Mouse (Mus musculus) limb, embryonic 10.5 days (tissue): ENCODE data around the gene Ccdc22. TPM values are rescaled to one million over a fixed set of nuclear protein-coding genes. Genes with fewer than 3 reads are reported as not detected.

Experiments used
- DNase-seq: peaks from one replicate; pipeline ENCODE4 v3.0.0-alpha.2; 2017; ENCODE audit warnings: low spot score
- H3K27ac ChIP-seq: fragments of 300-500 bp; sonication (generic); 2 replicates; pipeline ENCODE4 v1.5.1; 2016; ENCODE audit warnings: mild to moderate bottlenecking
- H3K27me3 ChIP-seq: fragments of 300-500 bp; sonication (generic); 2 replicates; pipeline ENCODE4 v1.6.1; 2016; ENCODE audit warnings: low read depth, mild to moderate bottlenecking; ENCODE audit not compliant: poor library complexity, severe bottlenecking
- H3K36me3 ChIP-seq: fragments of 300-500 bp; sonication (generic); 2 replicates; pipeline ENCODE4 v1.6.1; 2016; ENCODE audit warnings: mild to moderate bottlenecking, moderate library complexity
- H3K4me1 ChIP-seq: fragments of 300-500 bp; sonication (generic); 2 replicates; pipeline ENCODE4 v1.6.1; 2016
- H3K4me3 ChIP-seq: fragments of 300-500 bp; sonication (generic); 2 replicates; pipeline ENCODE4 v1.5.1; 2016; ENCODE audit warnings: mild to moderate bottlenecking, moderate library complexity
- H3K9me3 ChIP-seq: fragments of 300-500 bp; sonication (generic); replicated peaks from 2 replicates; pipeline ENCODE4 v1.6.1; 2016; ENCODE audit warnings: mild to moderate bottlenecking
- WGBS: fragments of 180-500 bp; shearing (Covaris S2); methylation state at CpG from one replicate; pipeline ENCODE4 v1.1.7; 2016; 5-methylcytosine and 5-hydroxymethylcytosine counted together
- polyA plus RNA-seq: library from polyadenylated mRNA; unstranded; fragments of >200 nt; fragmentation: Nextera tagmentation; extraction: Ambion mirVana; gene quantifications from 2 replicates; pipeline ENCODE4 v1.2.1, GENCODE M21; 2016

Gene Ccdc22
- polyA plus RNA-seq, 1 experiment from 2014 or later, result 36.5 TPM

DNA sequence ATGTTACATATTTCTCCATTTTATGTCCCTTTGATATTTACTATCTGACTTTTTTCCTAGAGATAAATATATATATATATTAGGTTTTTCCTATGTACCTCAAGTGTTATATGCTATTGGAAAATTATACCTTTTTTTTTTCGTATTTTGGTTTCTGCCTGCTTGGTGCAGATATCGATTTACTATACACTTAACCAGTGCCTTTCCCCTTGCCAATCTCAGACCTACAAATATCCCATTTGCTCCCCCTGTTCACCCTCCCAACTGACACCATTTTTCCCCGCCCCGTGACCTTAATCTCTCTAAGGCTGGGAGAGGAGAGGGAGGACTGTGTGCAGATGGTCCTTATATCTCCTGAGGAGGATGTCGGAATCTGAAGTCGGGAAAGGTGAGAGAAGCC is 1.5 kb upstream of the Ccdc22 start, which contains the start of gene Cacna1f:
Cacna1f (plus strand) TSS at position 301 of the 400 bp plus-strand sequence.
- H3K36me3 ChIP-seq, result 0 out of 2 replicates have a peak, but pooled peaks cover 2% of the 10 kb centered on the region
- no peak for DNase-seq
- H3K27me3 ChIP-seq, result peaks cover 20% of the 10 kb centered on the region
- H3K9me3 ChIP-seq, result no peaks in the 10 kb centered on the region
- WGBS, result 75% methylated on average over 6 of the region's 6 CpGs
- H3K4me3 ChIP-seq, result no peak within 1 kb of the TSS
- no peak within 1 kb of the TSS for H3K27ac ChIP-seq
- peaks cover 8% of the 10 kb centered on the region; the same call in 1 of the 2 replicates for H3K4me1 ChIP-seq

DNA sequence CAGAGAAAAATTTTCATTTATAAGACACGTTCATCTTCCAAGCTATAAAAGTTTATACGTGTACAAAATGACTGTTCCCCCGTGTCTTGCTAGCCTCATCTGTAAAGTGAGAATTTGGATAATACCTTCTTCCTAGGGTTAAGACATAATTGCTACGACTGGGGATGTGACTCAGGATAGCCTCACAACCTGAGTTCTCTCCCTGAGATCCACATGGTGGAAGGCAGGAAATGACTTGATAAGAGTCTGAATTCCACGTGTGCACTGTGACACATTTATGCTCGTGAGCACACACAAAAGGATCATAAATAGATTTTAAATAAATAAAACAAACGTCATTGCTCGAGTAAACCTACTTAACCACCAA is 241 bp upstream of the Ccdc22 start:
- H3K9me3 ChIP-seq, result no peaks in the 10 kb centered on the region
- H3K4me1 ChIP-seq, result peaks cover 8% of the 10 kb centered on the region; the same call in 1 of the 2 replicates
- peak overlapping the region; percentile 54; the same call in 1 of the 2 replicates for H3K4me3 ChIP-seq
- DNase-seq, result no peak
- H3K36me3 ChIP-seq, result 0 out of 2 replicates have a peak, but pooled peaks cover 2% of the 10 kb centered on the region
- 48% methylated on average over 8 of the region's 8 CpGs for WGBS
- H3K27ac ChIP-seq, result no peak overlapping the region
- peaks cover 8% of the 10 kb centered on the region; the same call in 1 of the 2 replicates for H3K27me3 ChIP-seq

DNA sequence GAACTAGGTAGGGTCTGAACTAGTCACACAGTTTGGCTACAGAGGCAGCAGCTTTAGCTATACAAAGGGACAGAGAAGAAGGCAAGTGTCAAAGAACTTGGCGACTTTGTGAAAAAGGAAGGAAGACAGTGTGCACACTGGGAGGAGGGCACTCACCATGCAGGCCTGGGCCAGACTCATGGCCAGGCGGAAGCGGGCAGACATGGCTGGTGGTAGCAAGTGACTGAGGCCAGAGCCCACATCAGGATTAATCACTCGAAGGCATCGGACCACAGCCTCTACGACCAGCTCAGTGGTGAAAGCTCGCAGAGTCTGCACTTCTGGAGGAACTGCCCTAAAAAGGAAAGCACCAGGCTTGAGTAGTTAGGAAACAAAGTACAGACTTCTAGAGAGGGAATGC is 1.3 kb downstream of the Ccdc22 start:
- Histone ChIP-seq H3K4me3 (peak overlapping the region; percentile 54; the same call in 1 of the 2 replicates), H3K27me3 (no peaks in the 10 kb centered on the region), H3K27ac (no peak overlapping the region), H3K36me3 (peaks cover 16% of the 10 kb centered on the region), H3K4me1 (peaks cover 6% of the 10 kb centered on the region; the same call in 1 of the 2 replicates), H3K9me3 (no peaks in the 10 kb centered on the region)
- whole genome bisulfite sequencing, result 88% methylated on average over 7 of the region's 7 CpGs
- DNase-seq, result no peak

DNA sequence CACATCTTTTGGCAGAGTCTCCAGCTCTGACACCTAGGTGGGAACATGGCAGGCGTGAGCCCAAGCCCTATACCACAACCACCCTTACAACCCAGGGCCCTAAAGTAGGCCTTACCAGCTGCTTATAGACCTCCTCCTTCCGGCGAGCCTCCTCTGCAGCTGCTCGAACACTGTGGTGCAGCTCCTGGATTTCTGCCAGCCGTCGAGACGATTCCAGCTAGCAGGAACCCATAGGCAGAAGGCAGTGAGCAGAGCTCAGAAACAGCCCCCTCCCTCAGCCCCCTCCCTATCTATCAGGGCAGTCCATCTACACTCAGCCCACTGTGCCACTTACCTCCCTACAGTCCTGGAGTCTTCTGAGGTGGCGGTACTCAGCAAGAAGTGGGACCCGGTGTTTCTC is 9.9 kb downstream of the Ccdc22 start:
- Histone ChIP-seq H3K9me3 (no peaks in the 10 kb centered on the region), H3K4me1 (no peaks in the 10 kb centered on the region), H3K27me3 (no peaks in the 10 kb centered on the region), H3K4me3 (no peak overlapping the region), H3K36me3 (peaks cover 81% of the 10 kb centered on the region), H3K27ac (no peak overlapping the region)
- 91% methylated on average over 9 of the region's 9 CpGs for WGBS
- DNase-seq, result no peak

DNA sequence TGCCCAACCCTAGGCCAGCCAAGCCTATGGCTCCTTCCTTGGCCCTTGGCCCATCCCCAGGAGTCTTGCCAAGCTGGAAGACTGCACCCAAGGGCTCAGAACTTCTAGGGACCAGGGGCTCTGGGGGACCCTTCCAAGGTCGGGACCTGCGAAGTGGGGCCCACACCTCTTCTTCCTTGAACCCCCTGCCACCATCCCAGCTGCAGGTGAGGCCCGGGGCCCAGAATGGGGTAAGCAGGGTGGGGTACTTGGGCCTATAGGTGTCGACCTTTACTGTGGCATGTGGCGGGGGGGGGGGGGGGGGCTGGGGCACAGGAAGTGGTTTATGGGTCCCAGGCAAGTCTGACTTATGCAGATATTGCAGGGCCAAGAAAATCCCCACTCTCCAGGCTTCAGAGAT is 19.0 kb downstream of the Ccdc22 start:
- no peak for DNase-seq
- no peak overlapping the region for H3K4me3 ChIP-seq
- no peaks in the 10 kb centered on the region for H3K4me1 ChIP-seq
- no peaks in the 10 kb centered on the region for H3K9me3 ChIP-seq
- no peak overlapping the region for H3K27ac ChIP-seq
- WGBS, result 96% methylated on average over 3 of the region's 5 CpGs
- no peaks in the 10 kb centered on the region for H3K27me3 ChIP-seq
- H3K36me3 ChIP-seq, result peaks cover 29% of the 10 kb centered on the region

DNA sequence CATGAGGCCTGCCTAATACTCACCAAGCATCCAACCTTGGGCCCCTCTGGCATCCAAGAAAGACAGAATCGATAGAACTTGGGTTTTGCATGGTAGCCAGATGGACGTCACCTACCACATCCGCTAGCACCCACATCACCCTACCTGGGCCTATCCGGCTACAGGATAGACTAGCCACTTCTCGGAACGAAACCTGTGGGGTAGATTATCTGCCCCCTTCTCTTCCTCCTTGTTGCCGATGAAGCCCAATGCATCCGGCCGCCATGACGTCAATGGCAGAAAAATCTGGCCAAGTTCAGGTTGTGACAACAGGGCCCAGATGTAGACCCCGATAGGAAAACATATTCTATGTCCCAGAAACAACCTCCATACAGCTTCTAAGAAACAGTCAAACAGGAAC is 21.4 kb downstream of the Ccdc22 start:
- Histone ChIP-seq H3K36me3 (peaks cover 12% of the 10 kb centered on the region; the same call in 1 of the 2 replicates), H3K4me1 (no peaks in the 10 kb centered on the region), H3K4me3 (no peak overlapping the region), H3K27me3 (no peaks in the 10 kb centered on the region), H3K9me3 (no peaks in the 10 kb centered on the region), H3K27ac (no peak overlapping the region)
- WGBS, result 98% methylated on average over 11 of the region's 11 CpGs
- DNase-seq, result no peak

DNA sequence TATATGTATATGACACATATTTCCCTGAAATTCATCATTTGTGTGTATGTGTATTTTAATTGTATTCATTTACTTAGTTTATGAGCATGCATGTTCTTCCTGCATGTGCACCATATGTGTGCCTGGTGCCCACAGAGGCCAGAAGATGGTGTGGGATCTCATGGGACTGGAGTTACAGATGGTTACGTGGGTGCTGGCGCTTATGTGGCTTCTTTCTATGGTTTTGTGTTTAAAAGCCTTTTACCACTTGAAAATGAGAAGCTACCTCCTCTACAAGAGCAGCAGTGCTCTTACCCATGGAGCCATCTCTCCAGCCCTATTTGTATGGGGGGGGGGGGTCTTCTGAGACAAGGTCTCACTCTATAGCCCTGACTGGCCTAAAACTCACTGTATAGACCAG is 24.2 kb downstream of the Ccdc22 start:
- no peak overlapping the region for H3K4me3 ChIP-seq
- WGBS, result 100% methylated on average over 2 of the region's 2 CpGs
- H3K27me3 ChIP-seq, result no peaks in the 10 kb centered on the region
- DNase-seq, result no peak
- no peaks in the 10 kb centered on the region for H3K4me1 ChIP-seq
- H3K9me3 ChIP-seq, result no peaks in the 10 kb centered on the region
- H3K27ac ChIP-seq, result no peak overlapping the region
- no peaks in the 10 kb centered on the region for H3K36me3 ChIP-seq

DNA sequence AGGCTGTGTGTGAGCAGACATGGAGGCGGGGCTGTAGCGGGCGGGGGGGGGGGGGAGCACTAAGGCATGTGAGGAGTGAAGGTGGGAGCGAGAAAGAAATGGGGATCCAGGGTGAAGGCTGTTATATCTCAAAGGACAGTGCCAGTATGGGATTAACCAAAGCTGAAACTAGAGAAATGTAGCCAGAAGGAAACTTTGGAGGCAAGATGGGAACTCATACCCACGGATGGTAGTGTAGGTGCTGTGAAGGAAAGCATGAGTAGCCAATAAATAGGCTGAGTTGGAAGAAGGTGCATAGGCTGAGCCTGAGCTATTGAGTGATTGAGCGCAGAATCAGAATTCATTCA is 30.5 kb downstream of the Ccdc22 start:
- H3K27ac ChIP-seq, result peak overlapping the region; percentile 94; the same call in 1 of the 2 replicates
- H3K27me3 ChIP-seq, result no peaks in the 10 kb centered on the region
- no peaks in the 10 kb centered on the region for H3K9me3 ChIP-seq
- WGBS, result 13% methylated on average over 5 of the region's 6 CpGs
- H3K4me1 ChIP-seq, result peaks cover 17% of the 10 kb centered on the region
- H3K36me3 ChIP-seq, result no peaks in the 10 kb centered on the region
- DNase-seq, result no peak
- H3K4me3 ChIP-seq, result peak overlapping the region; percentile 64

DNA sequence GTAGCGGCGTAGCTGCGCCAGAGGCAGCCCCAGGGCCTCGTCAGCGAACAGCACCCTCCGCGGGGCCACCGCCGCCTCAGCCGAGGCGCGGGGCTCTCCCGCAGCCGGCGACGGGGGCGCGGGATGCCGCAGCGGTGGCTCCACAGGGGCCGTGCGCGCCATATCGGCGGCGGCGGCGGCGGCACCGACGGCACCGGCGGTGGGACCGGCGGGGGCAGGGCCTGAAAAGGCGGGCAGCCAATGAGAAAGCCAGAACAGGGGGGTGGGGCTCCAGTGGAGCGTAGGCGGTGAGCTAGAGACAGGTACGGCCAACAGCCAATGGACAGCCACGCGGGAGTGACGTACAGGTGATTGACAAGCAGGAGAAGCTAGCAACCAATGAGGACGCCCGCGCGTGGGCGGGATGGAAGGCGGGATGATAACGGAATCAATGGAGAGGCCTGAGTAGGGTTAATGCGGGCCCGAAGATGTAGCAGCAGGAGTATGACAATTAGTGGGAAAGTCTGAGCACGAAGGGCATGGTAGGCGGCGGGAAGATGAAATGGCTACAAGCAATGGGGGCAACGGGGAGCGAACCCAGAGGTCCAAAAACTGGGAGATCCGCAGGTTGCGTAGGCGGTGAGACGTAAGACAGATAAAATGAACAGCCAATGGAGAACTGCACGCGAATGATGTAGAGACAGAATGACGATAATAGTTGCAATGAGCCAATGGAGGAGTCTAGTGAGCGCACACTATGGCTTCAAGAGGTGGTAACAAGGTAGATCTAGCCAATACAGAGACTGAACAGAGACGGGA is 31.0 kb downstream of the Ccdc22 start, which contains the start of gene Ppp1r3f:
Ppp1r3f (minus strand) TSS at position 197 of the 798 bp plus-strand sequence.
- peak; percentile 86 for DNase-seq
- Histone ChIP-seq H3K4me1 (peaks cover 17% of the 10 kb centered on the region), H3K9me3 (no peaks in the 10 kb centered on the region), H3K27ac (peak within 1 kb of the TSS; percentile 94), H3K36me3 (no peaks in the 10 kb centered on the region), H3K4me3 (peak within 1 kb of the TSS; percentile 64), H3K27me3 (no peaks in the 10 kb centered on the region)
- 19% methylated on average over 65 of the region's 65 CpGs for WGBS

DNA sequence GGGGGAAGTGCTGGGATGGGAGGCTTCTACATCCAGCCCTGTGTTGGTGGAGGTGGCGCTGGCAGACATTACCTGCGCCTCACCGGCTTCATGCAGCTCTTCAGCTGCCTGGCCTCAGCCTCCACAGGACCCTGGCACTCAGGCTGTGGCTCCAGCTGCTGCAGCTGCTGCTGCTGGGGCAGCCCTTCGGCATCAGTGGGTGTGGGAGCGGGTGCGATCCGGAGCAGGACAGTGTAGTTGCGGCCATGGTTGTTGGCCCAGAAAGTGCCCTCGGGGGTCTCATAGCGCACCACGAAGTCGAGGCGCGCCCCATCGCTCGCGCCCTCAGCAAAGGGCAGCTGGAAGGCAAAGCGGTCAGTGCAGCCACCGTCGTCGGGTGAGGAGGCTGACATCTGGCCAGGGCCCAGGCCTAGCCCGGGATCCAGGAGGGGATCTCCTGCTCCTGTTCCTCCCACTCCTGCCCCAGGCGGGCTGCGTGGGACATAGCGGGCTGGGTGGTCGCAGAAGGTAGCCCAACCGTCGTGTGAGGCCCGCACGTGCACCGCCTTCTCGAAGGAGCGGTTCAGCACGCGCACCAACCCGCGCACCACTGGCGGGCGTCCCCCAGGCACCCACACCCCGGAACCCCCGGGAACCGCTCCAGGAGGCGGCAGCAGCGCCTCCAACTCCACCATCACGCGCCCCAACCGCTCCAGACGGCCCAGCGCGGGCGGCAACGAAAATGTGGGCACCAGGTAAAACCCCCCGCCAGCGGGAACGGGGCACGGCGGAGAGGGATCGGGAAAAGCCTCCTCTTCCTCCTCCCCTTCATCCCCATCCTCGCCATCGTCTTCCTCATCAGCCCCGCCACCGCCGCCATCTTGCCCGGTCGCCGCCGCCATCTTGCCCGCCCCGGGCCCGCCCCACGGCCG is 31.9 kb downstream of the Ccdc22 start, which contains the start of gene Foxp3:
Foxp3 (plus strand) TSS at position 469 of the 911 bp plus-strand sequence.
- Histone ChIP-seq H3K9me3 (no peaks in the 10 kb centered on the region), H3K4me3 (peak within 1 kb of the TSS; percentile 64), H3K4me1 (peaks cover 17% of the 10 kb centered on the region), H3K27ac (peak within 1 kb of the TSS; percentile 94), H3K36me3 (no peaks in the 10 kb centered on the region), H3K27me3 (no peaks in the 10 kb centered on the region)
- WGBS, result 31% methylated on average over 65 of the region's 72 CpGs
- peak; percentile 70 for DNase-seq

DNA sequence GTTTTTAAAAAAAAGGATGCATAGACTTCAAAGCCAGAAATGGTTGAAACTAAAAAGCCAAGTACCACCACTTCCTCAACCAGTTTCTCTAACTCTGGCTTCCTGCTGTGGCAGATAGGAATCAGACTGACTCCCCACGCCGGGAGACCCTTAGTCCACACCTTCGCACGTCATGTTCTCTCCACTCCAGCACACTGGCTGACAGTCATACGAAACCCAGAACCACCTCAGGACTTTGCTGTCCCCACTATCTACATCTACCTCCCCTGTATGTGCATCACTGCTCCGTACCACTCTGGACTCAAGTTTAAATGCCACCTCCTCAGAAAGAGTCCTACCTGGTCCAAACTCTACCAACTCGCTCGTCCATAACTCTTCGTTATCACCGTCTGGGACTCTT is 32.9 kb downstream of the Ccdc22 start:
- H3K27me3 ChIP-seq, result no peaks in the 10 kb centered on the region
- no peaks in the 10 kb centered on the region for H3K36me3 ChIP-seq
- no peak for DNase-seq
- H3K4me1 ChIP-seq, result peaks cover 17% of the 10 kb centered on the region
- H3K27ac ChIP-seq, result no peak overlapping the region
- H3K4me3 ChIP-seq, result no peak overlapping the region; the same call in 1 of the 2 replicates
- WGBS, result 84% methylated on average over 10 of the region's 10 CpGs
- no peaks in the 10 kb centered on the region for H3K9me3 ChIP-seq

DNA sequence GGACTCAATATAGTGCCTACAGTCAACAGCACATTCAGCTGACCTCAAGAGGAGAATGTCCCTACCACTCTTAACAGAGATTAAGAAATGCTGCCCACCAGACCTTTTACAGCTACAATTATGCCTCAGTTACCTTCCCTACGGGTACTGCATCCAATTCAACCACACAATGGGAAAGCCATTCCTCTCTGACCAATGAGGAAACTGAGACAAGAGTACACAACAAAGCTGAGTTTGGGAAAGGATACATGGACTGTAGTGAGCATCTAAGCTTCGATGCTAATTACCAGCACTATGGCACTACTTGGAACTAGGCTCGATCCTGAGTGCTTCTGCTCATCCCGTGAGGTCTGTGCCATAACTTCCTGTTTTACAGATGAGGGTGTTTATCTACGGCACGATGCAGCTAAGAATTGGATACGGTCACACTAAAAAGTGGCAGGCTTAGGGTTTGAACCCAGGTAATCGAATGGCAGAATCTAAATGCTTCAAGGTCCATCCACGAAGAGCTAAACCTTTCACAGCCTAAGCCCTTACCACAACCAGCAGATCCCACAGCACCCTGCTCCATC is 33.7 kb downstream of the Ccdc22 start:
- peaks cover 17% of the 10 kb centered on the region for H3K4me1 ChIP-seq
- no peak for DNase-seq
- WGBS, result 94% methylated on average over 9 of the region's 9 CpGs
- no peaks in the 10 kb centered on the region for H3K9me3 ChIP-seq
- H3K4me3 ChIP-seq, result no peak overlapping the region
- H3K27ac ChIP-seq, result no peak overlapping the region
- H3K36me3 ChIP-seq, result no peaks in the 10 kb centered on the region
- H3K27me3 ChIP-seq, result no peaks in the 10 kb centered on the region
